Mouse (Mus musculus) heart, adult 8-10 months (tissue): ENCODE measurements around the gene F12. TPM values are rescaled to one million over a fixed set of nuclear protein-coding genes. Genes with fewer than 3 reads are reported as not detected.

Experiments
- DNase-seq: peaks from one replicate; pipeline ENCODE4 v3.0.0; 2022; ENCODE audit warnings: low spot score
- total RNA-seq, 4 experiments: library from RNA; stranded (reverse); gene quantifications; 2 replicates each; pipeline ENCODE4 v1.2.4; 2022

F12 gene
- not detected for total RNA-seq

DNA sequence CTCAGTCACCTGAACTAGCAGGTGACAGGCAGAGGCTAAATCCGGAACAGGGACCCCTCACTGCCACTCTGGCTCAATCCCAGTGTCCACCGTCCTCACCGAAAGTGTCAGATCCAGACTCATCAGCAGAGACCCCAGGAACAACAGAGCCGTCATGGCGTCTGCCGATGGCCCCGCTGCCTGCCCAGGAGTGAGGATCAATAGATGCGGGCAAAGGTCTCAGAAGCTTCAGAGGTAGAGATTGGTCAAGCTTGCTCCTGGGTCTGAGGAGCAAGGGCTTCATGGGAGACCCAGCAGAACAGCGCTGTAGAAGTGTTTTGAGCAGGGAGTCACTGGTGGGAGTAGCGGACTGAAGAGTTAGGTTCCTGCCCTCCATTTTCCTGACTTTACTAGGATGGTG, at the start of gene F12:
F12 (minus strand) TSS at position 181 of the 400 bp plus-strand sequence.
- no peak for DNase-seq

DNA sequence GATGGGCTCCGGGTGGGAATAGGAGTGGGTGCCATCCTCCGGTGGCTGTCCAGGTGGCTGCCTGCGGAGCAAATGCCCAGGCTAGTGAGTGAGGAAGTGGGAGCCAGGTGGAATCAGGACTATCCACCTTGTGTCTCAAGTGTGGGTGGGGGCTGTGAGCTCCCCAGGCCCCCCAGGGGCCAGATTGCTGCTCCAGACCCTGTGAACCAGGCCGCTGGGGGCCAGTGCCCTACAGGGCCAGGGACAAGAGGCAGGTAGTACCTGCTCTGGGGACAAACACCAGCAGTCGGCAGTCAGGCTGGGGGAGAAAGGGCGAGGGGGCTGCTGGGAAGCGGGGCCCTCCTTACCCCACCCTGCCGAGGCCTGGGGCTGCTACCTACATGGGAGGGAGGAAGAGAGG, 49.7 kb upstream of the F12 start:
- no peak for DNase-seq

DNA sequence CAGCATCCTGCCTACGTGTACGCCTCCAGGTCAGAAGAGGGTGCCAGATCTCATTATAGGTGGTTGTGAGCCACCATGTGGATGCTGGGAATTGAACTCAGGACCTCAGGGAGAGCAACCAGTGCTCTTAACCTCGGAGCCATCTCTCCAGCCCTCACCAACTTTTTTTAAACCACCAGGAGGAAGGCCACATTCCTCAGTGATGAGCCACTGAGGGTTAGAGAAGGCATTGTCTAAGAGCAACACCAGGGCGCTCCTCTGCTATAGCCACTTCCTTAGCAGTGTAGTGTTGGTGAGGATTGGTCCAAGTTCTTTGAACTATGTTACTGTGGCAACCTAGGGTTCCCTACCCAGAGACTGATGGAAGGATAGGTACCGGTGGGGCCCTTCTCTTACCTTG, 49.2 kb upstream of the F12 start:
- no peak for DNase-seq

DNA sequence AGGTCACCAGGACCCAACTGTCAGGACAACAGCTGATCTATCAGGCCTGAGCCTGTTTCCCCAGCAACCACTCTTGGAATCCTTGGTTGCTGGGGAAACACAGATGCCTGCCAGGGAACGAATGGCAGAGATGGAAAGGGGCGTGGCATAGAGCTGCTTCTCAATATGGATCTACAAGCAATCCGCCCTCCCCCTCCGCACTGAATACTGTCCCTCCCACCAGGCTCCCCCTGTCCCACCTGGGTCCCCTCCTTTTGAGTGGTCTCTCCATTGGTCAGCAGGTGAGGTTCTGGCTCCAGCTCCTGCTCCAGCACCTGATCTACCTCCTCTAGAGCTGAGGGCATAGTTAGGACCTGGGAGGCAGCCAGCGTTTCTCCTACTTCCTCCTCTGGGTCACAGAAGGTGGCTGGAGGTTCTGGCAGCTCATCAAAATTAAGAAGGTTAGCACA, 48.1 kb upstream of the F12 start:
- DNase-seq: no peak

DNA sequence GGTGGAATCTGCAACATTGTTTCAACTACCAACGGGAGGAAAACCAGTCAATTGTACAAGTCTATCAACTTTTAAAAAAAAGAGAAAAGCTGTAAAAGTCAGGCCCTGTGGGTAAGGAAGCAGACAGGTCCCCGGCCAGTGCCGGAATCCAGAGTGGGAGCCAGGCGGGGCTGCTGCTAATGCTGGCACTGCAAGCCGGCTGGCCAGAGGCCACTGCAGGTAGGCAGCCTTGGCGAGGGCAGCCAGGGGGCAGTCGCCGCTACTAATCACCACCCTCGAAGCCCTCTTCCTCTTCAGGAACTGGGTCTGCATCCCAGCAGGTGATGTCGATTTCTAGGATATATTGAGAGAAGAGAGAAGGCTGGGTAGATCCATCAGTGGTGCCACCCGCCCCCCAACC, 47.4 kb upstream of the F12 start:
- DNase-seq: no peak

DNA sequence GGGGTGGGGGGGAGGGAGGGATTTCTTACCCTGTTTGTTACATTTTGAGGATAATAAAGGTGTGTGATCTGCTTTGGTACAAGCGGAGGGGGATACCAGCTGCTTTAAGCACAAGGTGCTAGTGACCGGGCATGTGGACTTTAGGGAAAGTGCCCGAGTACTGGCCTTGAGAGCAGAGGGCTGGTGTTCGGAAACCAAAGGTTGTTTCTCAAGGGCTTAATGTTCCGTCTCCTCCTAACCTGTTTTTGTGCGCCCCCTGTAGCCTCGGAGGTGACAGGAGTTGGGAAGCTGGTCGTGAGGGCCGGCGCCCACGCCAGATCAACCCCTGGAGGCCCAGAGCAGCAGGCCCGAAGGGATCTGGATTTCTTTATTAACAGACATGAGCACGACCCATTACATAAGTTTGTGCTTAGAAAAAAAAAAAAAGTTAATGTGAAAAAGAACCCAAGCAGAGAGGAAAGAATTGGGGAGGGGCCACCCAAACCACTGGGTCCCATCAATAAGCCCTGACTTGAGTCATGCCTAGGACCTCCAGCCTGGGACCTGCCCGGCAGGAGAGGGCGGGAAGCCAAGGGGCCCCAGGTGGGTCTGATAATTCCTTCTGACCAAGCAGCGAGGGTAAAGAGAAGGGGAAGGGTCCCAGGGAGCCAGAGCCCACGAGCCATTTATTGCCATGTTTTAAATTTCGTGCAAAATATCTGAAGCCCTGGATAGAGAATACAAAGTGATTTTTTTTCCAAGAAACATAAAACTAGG, 46.7 kb upstream of the F12 start:
- DNase-seq: no peak

DNA sequence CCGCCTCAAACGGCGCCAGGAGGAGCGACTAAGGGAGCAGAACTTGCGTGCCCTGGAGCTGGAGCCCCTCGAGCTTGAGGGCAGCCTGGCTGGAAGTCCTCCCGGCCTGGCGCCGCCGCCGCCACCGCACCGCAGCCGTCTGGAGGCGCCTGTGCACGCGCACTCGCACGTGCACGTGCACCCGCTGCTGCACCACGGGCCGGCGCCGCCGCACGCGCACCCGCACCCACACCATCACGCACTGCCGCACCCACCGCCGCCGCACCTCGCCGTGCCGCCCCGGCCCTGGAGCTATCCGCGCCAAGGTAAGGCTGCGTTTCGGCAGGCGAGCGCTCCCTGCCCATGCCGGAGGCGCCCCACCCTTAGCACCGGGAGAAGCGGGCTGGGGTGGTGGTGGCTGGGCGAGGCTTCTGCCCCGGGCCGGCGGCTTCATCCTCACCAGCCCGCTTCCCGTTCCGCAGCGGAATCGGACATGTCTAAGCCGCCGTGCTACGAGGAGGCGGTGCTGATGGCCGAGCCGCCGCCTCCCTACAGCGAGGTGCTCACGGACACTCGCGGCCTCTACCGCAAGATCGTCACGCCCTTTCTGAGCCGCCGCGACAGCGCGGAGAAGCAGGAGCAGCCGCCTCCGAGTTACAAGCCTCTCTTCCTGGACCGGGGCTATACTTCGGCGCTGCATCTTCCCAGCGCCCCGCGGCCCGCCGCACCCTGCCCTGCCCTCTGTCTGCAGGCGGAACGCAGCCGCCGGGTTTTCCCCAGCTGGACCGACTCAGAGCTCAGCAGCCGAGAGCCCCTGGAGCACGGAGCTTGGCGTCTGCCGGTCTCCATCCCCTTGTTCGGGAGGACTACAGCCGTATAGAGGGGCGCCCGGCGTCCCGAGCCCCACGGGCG, 45.8 kb upstream of the F12 start:
- DNase-seq: no peak

DNA sequence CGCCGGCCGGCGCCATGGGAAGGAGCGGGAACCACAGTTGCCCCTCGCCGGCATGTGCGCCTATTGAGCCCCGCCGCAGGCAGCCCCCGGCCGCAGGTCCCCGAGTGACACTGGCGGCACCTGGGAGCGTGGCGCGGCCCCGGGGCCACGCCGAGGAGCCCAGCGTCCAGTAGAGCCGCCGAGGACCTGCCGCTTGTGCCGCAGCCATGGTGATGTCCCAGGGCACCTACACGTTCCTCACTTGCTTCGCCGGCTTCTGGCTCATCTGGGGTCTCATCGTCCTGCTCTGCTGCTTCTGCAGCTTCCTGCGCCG, 45.2 kb upstream of the F12 start:
- DNase-seq: no peak

DNA sequence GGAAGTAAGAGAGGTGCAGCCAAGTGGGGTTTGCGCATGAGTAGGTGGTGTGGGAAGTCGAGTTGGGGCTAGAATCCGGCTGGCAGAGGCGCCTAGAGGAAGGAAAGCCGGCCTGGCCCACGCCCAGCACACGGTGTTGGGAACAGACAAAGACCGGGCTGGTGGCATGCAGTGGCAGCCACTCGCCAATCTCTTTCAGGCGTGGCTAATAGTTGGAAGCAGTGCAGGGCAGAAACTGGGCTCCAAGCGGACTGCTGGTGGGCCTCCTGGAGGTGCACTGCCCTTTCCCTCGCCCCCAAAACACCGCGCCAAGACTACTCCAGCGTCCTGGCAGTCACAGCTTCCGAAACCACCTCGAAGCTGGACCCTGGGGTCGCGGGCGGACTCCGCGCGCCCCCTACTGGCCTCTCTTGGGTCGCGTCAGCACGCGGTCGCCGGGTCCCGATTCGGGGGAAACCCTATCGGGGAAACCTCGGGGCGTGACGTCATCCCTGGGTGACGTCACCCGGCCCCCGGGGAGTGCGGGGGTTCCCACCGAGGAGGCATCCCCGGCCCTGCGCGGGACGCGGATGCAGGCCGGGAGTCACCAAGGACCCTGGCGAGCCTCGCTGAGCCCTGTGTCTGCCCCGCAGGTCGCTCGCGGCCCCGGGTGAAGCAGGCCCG, 44.7 kb upstream of the F12 start:
- peak; percentile 85 for DNase-seq

DNA sequence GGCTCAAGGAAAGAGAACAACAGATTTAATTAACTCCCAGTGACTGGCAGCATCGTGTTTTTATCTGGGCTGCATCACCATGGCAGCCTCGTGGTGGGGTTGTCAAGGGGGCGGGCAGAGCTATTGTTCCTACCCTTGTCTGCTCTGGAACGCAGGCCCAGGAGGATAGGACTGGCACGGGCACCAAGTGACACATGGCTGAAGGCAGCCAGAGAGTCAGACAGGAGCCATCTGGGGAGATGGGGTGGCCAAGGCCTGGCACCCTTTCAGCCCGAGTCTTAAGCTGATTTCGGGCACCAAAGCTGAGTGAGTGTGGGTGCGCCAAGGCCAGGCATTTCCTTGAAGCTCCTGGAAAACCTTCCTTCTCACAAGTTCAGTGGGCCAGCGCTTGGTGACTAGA, 43.8 kb upstream of the F12 start:
- DNase-seq: no peak

DNA sequence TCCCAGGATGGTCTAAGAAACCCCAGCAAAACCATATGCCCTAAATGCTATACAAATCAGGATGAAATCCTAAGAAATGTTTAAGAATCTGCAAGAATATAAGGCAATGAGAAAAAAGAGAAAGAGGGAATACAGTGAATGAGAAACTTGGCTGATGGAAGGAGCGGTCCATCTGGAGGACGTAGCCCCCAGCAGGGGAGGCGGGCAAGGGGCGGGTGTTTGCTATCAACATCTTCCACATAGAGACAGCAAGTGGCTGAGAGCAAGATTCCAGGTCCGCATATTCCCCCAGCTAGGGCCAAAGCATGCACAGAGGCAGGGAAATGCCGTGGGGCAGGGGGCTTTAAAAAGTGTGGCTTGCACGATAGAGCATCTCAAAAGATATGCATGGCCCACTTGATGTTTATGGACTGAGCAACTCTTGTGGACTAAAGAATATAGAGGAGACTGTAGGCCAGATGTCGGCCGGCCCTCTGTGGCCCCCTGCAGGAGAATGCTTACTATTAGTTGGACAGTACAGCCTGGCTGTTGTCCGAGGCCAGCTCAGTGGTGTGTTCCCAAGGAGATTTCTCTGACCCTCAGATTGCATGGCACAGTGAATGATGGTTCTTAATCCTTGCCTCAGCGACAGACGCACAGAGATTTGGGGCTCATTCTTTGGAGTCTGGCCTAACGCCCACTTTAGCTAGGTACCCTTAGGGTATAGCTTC, 42.4 kb upstream of the F12 start:
- DNase-seq: no peak

DNA sequence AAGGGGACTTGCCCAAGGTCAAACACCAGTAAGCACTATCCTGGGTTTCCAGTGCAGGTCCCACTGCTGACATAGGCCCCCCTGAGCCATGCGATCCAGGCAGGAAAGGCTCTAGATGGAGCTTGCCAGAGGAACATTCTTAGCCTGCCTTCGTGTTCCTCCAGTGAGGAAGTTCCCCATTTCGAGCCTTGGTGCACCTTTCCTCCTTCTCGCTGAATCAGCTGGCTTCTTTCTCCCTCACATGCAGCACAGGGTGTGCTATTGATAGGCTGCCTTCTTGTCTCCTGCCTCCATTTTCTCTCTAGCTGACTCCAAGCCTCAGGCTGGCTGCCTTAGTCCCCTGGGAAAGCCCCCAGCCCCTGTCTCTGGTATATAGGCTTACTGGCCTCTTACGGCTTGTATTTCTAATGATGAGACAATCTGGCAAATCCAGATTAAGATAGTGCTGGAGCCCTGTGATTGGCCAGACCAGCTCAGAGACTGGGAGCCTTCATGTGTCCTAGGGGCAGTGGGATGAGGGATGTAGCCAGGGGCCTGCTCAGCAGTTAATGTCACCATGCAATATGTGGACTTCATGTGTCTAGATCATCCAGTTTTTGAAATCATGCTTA, 39.3 kb upstream of the F12 start:
- no peak for DNase-seq

DNA sequence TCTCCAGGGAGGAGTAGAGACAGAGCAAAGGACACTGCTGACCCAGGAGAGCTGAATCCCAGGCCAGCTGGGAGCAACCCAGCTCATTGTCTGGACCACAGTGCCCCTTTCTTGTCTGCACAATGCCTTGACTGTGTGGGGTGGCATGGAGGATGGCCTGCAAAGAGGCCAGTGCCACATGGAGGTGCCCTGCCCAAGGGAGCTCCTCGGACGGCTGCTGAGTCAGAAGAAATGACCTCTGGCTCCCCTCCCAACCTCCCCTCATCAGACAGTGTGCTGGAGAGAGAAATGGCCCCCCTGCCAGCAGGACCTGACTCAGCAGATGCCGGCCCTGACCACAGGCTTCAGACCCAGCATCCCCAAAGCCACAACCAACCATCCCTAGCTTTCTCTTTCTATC, 38.6 kb upstream of the F12 start:
- DNase-seq: no peak

DNA sequence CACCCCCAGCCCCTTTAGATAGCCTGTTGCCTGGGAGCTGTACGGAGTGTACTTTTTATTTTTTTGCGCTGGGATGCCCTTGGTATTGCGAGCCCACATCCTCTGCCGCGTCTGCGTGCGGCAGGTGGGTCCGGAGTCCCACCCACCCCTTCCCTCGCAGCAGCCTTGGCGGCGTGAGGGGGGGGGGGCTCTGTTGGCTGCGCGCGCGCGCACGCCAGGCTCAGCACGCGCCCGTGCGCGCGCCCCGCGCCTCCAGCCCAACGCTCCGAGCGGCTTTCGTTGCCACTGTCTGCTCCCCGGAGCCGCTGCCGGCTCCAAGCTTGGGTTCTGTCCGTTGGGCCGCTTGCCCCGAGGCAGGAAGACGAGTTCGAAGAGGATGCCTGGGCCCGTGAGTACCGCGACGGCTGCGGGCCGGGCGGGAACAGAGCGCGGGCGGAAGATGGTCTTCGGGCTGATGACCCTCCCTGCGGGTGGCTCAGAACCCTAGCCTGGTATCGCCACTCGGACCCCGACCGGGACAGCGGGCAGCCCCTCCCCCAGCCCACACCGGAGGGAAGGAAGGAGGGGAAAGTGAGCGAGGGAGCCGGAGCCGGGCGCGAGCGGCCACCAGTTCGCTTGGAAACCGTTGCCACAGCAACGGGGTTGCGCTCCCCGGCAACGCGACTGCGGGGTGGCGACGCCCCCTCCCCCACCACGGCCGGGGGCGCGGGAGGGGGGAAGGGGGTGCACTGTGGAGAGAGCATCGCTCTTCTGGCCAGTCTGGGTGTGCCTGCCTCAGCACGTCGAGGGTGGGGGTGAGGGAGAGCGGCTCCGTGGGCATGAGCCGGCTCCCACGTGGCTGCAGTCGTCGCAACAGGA, 37.7 kb upstream of the F12 start, which contains the start of gene Prr7:
Prr7 (plus strand) TSS at position 241 of the 858 bp plus-strand sequence.
- no peak for DNase-seq

DNA sequence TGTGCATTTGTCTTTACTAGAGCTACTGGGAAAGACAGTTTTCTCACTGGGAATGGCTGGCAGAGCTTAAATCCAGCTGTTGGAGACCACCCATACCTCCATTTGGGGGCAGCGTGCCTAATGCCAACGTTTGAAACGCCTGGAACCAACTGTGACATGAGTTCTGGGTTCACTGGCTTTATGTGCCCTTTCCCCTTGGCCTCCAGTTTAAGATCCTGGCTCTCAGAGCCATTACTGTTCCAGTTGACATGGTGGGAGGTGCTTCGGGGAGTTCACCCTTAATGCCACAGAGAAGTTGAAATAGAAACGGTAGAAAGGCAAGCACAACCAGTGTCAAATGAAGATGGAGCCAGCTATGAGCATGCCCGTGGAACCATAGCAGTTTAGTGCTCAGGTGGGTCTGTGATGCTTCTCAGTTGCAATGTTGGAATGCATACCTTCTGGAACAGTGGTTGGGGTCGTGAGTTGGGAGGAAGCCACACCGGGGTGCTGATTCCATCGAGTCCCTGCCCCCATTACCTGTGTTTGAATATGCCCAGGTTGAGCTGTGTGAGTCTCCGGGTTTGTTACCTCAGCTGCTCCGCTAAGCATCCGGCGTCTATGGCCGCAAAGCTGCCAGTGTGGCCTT, 36.9 kb upstream of the F12 start:
- no peak for DNase-seq

DNA sequence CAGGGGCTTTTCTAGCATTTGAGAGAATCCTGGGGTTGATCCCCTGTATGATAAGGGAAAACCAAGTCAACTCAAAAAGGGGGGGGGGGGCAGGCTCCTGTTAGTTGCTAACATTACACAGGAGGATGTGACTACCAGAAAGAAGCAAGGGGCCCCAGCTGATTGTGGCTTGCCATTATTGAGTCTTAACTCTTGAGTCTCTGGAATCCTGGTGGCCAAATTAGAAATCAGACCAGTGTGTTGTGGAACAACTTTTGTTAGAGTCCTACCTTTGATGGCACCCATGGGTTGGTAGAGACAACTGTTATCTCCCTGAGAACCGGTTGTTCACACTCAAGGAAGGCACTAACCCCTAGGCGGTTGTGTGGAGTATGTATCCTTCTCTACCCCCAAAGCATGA, 36.4 kb upstream of the F12 start:
- no peak for DNase-seq

DNA sequence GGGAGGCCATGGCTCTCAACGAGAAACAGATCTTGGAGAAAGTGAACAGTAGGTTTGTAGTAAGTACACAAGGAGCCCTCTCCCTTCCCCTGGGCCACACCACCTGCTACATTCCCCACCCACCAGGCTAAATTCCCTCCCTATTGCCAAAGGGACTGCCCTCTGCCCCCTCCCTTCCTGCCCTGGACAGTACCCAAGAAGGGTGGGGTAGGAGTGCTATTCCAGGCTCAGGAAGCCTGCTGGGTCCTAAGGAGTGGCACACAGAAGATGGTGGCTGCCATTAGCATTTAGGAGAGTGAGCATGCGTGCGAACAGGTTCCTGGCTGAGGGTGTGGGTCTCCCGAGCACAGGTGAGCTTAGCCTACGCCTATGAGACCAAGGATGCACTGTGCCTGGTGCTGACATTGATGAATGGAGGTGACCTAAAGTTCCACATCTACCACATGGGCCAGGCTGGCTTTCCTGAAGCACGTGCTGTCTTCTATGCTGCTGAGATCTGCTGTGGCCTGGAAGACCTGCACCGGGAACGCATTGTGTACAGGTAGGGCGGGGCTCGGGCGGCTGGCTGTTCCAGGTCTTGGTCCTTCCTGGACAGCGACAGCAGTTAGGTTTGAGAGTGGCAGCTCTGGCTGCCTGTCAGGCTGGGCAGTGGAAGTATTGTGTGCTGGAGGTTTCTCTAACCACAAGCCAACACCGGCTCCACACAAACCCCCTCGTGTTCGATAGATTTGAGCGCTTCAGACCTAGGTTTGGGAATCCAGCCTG, 25.4 kb upstream of the F12 start:
- no peak for DNase-seq

DNA sequence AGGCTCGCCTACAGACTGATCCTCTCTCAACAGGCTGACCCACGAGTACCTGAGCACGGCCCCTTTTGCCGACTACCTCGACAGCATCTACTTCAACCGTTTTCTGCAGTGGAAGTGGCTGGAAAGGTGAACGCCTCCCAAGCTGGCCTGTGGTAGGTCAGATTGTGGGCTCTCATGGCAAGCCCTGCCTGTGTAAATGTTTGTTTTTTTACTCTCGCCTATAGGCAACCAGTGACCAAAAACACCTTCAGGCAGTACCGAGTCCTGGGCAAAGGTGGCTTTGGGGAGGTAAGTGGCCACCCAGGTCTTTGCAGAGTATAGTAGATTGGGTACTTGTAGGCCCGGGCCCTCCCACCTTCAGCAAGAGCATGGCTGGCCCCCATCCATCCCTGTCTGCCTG, 24.7 kb upstream of the F12 start:
- no peak for DNase-seq

DNA sequence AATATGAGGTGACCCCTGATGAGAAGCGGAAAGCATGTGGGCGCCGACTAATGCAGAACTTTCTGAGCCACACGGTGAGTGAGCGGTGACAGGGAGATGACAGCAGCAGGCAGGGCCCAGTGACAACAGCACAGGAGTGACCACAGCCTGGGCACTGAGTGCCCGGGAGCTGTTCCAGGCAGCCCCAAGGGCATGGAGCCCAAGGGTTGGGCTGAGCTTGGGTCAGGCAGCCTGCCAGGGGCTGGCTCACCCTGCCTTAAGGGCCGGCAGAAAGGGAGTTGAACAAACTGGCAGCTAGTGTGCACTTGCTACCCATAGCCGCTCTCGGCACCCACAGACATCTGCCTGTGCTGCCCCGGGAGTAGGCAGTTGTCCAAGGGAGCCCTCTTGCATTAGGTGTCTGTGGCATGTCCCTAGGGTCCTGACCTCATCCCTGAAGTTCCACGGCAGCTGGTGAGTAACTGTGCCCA, 24.0 kb upstream of the F12 start:
- DNase-seq: peak; percentile 76
